Mouse (Mus musculus) embryonic facial prominence, embryonic 11.5 days (tissue): ENCODE measurements around the gene Hnrnpll. TPM values are rescaled to one million over a fixed set of nuclear protein-coding genes. Genes with fewer than 3 reads are reported as not detected.
A peak's percentile ranks its signal among the peaks of the same experiment; 100 is the strongest.
"Not testable (repeated sequence)": the region's sequence is repeated elsewhere in the genome, so short reads cannot be mapped to it uniquely, and the experiment has no call there.

Experiments
- ATAC-seq: fragments of 200-750 bp; cut with Nextera tagmentation; replicated peaks from 2 replicates; pipeline ENCODE4 v1.8.0; 2017; ENCODE audit warnings: low read depth; ENCODE audit not compliant: insufficient number of reproducible peaks, low FRiP score, low TSS enrichment
- DNase-seq: peaks from one replicate; pipeline ENCODE4 v3.0.0-alpha.2; 2015; ENCODE audit warnings: low spot score
- H3K27ac ChIP-seq: fragments of 300-500 bp; sonication (generic); replicated peaks from 2 replicates; pipeline ENCODE4 v1.5.1; 2014; ENCODE audit warnings: mild to moderate bottlenecking, low read depth, low read length, control low read depth
- H3K27me3 ChIP-seq: fragments of 300-500 bp; sonication (generic); 2 replicates; pipeline ENCODE4 v1.6.1; 2014; ENCODE audit warnings: mild to moderate bottlenecking, low read length, moderate library complexity, mixed read lengths; ENCODE audit not compliant: control insufficient read depth, insufficient read depth
- H3K36me3 ChIP-seq: fragments of 300-500 bp; sonication (generic); replicated peaks from 2 replicates; pipeline ENCODE4 v1.6.1; 2014; ENCODE audit warnings: low read depth, mild to moderate bottlenecking, low read length, moderate library complexity, mixed read lengths; ENCODE audit not compliant: control insufficient read depth, insufficient read depth
- H3K4me1 ChIP-seq: fragments of 300-500 bp; sonication (generic); 2 replicates; pipeline ENCODE4 v1.6.1; 2014; ENCODE audit warnings: low read length, mixed read lengths; ENCODE audit not compliant: control insufficient read depth, insufficient read depth
- H3K4me2 ChIP-seq: fragments of 300-500 bp; sonication (generic); 2 replicates; pipeline ENCODE4 v1.6.1; 2014; ENCODE audit warnings: low read depth, mild to moderate bottlenecking, control low read depth, low read length, moderate library complexity
- H3K4me3 ChIP-seq: fragments of 300-500 bp; sonication (generic); 2 replicates; pipeline ENCODE4 v1.5.1; 2014; ENCODE audit warnings: low read depth, low read length, control low read depth
- H3K9ac ChIP-seq: fragments of 300-500 bp; sonication (generic); replicated peaks from 2 replicates; pipeline ENCODE4 v1.6.1; 2014; ENCODE audit warnings: mild to moderate bottlenecking, control low read depth, low read length
- H3K9me3 ChIP-seq: fragments of 300-500 bp; sonication (generic); replicated peaks from 2 replicates; pipeline ENCODE4 v1.6.1; 2016; ENCODE audit warnings: mild to moderate bottlenecking, low read length, inconsistent platforms, mixed read lengths; ENCODE audit not compliant: control insufficient read depth
- WGBS: fragments of 180-500 bp; shearing (Covaris S2); extraction: QIAGEN DNeasy Blood & Tissue Kit; methylation state at CpG from one replicate; pipeline ENCODE4 v1.1.7; 2014; 5-methylcytosine and 5-hydroxymethylcytosine counted together
- polyA plus RNA-seq: library from polyadenylated mRNA; unstranded; fragments of >200 nt; fragmentation: Nextera tagmentation; extraction: Ambion mirVana; gene quantifications from 2 replicates; pipeline ENCODE4 v1.2.1, GENCODE M21; 2014

Hnrnpll gene
- polyA plus RNA-seq, 1 experiment from 2014 or later = 127 TPM

GRCm38 (mm10) chr17:80053931-80054734 is 8.0 kb downstream of the Hnrnpll start:
- no peak overlapping the region for H3K4me2 ChIP-seq
- no peaks in the 10 kb centered on the region for H3K4me1 ChIP-seq
- no peak overlapping the region for H3K27ac ChIP-seq
- no peak for ATAC-seq
- DNase-seq = no peak
- H3K36me3 ChIP-seq = peaks cover 5% of the 10 kb centered on the region
- H3K9me3 ChIP-seq = no peaks in the 10 kb centered on the region
- no peaks in the 10 kb centered on the region for H3K27me3 ChIP-seq
- no peak overlapping the region for H3K9ac ChIP-seq
- no peak overlapping the region for H3K4me3 ChIP-seq
- WGBS = 89% methylated on average over 27 of the region's 27 CpGs

GRCm38 (mm10) chr17:80051682-80052081 is 10.5 kb downstream of the Hnrnpll start:
- 96% methylated on average over 1 of the region's 1 CpGs for WGBS
- Histone ChIP-seq H3K9ac (no peak overlapping the region), H3K9me3 (no peaks in the 10 kb centered on the region), H3K4me3 (no peak overlapping the region), H3K4me2 (no peak overlapping the region), H3K27me3 (no peaks in the 10 kb centered on the region), H3K36me3 (peaks cover 11% of the 10 kb centered on the region), H3K4me1 (no peaks in the 10 kb centered on the region), H3K27ac (no peak overlapping the region)
- no peak for DNase-seq
- no peak for ATAC-seq

DNA sequence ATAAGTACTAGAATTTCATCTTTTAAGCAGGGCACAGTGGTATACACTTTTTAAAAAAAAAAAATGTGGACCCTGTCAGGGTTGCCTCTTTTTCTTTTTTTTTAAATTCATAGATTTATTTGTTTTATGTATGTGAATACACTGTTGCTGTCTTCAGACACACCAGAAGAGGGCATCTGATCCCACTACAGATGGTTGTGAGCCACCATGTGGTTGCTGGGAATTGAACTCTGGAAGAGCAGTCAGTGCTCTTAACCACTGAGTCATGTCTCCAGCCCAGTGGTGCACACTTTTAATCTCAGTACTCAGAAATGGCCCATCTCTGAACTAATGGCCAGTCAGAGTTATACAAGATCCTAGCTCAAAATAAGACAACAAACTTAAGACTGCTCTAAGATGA is 12.8 kb downstream of the Hnrnpll start:
- peaks cover 11% of the 10 kb centered on the region for H3K36me3 ChIP-seq
- not testable (repeated sequence) for H3K4me3 ChIP-seq, H3K4me1 ChIP-seq, H3K27me3 ChIP-seq, H3K4me2 ChIP-seq, H3K9me3 ChIP-seq, H3K27ac ChIP-seq, DNase-seq, H3K9ac ChIP-seq, ATAC-seq

- Histone ChIP-seq H3K4me1 (no peaks in the 10 kb centered on the region), H3K27me3 (no peaks in the 10 kb centered on the region), H3K9ac (no peak overlapping the region), H3K36me3 (peaks cover 11% of the 10 kb centered on the region), H3K27ac (no peak overlapping the region), H3K4me2 (no peak overlapping the region), H3K9me3 (no peaks in the 10 kb centered on the region), H3K4me3 (no peak overlapping the region)
- ATAC-seq (no peak), DNase-seq (peak; percentile 85)
- WGBS = 75% methylated on average over 7 of the region's 7 CpGs
Measured at GRCm38 (mm10) chr17:80048230-80048629, 13.9 kb downstream of the Hnrnpll start.

- Histone ChIP-seq H3K27me3 (no peaks in the 10 kb centered on the region), H3K9me3 (no peaks in the 10 kb centered on the region), H3K4me3 (no peak overlapping the region), H3K36me3 (peaks cover 2% of the 10 kb centered on the region), H3K27ac (no peak overlapping the region), H3K4me1 (no peaks in the 10 kb centered on the region), H3K4me2 (no peak overlapping the region), H3K9ac (no peak overlapping the region)
- DNase-seq (no peak), ATAC-seq (no peak)
- WGBS = 87% methylated on average over 1 of the region's 1 CpGs
Measured at GRCm38 (mm10) chr17:80041739-80042138, 20.4 kb downstream of the Hnrnpll start.

GRCm38 (mm10) chr17:80028675-80029074 is 33.5 kb downstream of the Hnrnpll start:
- 91% methylated on average over 6 of the region's 6 CpGs for WGBS
- ATAC-seq (no peak), DNase-seq (no peak)
- Histone ChIP-seq H3K27ac (no peak overlapping the region), H3K27me3 (no peaks in the 10 kb centered on the region), H3K4me1 (no peaks in the 10 kb centered on the region), H3K36me3 (peaks cover 8% of the 10 kb centered on the region), H3K4me3 (no peak overlapping the region), H3K9ac (no peak overlapping the region), H3K9me3 (no peaks in the 10 kb centered on the region), H3K4me2 (no peak overlapping the region)

DNA sequence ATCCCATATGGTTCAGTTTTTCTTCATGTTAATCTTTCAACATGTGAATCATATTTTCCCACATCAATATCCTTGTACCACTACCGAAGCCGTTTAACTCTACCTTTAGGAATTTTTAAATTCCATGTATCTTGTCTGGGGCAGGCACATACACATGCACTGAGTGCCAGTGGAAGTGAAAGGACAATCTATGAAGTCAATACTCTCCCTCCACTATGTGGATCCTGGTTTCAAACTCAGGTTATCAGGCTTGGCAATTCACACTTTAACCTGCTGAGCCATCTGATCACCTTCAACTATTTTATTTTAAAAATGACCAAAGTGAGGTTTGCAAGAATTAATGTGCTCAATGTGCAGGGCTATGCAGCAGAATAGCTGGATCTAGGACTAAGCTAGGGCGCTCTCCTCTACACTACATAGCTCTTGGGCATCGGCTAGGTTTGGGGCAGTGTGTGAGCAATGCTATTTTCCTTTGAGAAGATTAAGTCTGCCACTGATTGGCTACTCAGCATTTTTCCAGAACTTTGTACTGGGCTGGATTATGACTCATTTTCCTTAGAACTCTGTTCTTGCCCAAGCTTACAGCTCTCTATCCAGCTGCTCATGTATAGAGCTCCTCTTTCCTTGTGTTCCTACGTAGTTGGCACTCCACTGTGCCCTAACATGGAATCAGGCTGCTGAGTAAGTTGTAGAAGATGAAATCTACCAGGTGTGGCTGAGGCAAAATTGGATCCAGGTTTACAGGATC is 35.8 kb downstream of the Hnrnpll start:
- no peak for ATAC-seq
- Histone ChIP-seq H3K36me3 (peaks cover 3% of the 10 kb centered on the region; the same call in 1 of the 2 replicates), H3K9me3 (no peaks in the 10 kb centered on the region), H3K27me3 (no peaks in the 10 kb centered on the region), H3K27ac (no peak overlapping the region), H3K4me2 (no peak overlapping the region), H3K9ac (no peak overlapping the region), H3K4me3 (no peak overlapping the region), H3K4me1 (no peaks in the 10 kb centered on the region)
- 88% methylated on average over 5 of the region's 5 CpGs for WGBS
- DNase-seq = no peak

GRCm38 (mm10) chr17:80022090-80022489 is 40.0 kb downstream of the Hnrnpll start:
- WGBS = 45% methylated on average over 5 of the region's 5 CpGs
- Histone ChIP-seq H3K9ac (no peak overlapping the region), H3K4me1 (no peaks in the 10 kb centered on the region), H3K36me3 (no peaks in the 10 kb centered on the region), H3K27ac (no peak overlapping the region), H3K27me3 (no peaks in the 10 kb centered on the region), H3K9me3 (no peaks in the 10 kb centered on the region), H3K4me2 (no peak overlapping the region), H3K4me3 (no peak overlapping the region)
- peak; percentile 52 for DNase-seq
- no peak for ATAC-seq
